Mouse (Mus musculus) forelimb bud, embryonic 11.5 days (tissue): ENCODE measurements at regions not wholly inside any gene's neighbourhood (a gene's known extent, or its start where the extent isn't known, plus 50 kb on each side); places are given as distances from the start of the nearest gene placed in this dataset.

ENCODE experiments used
- DNase-seq: peaks from one replicate; pipeline ENCODE4 v3.0.0-alpha.2; 2012; ENCODE audit warnings: low read depth, low spot score

- DNase-seq = peak; percentile 39
Measured at GRCm38 (mm10) chr6:43021967-43022366, 73.1 kb downstream of the Olfr444 start.
